Mouse (Mus musculus) cerebellum, adult 9-11 months (tissue): ENCODE results near the gene Anxa5.

ENCODE experiments used
- DNase-seq: peaks from one replicate; pipeline ENCODE4 v3.0.0; 2022

The Anxa5 gene

GRCm38 (mm10) chr3:36475532-36476087 lies at the start of gene Anxa5, which contains the start of gene 1810062G17Rik:
Anxa5 (minus strand) TSS chr3:36475894.
1810062G17Rik (plus strand) TSS chr3:36475937.
- DNase-seq = peak; percentile 92

- DNase-seq = no peak
Observed at GRCm38 (mm10) chr3:36524466-36524865, 48.8 kb upstream of the Anxa5 start.

- DNase-seq = no peak
Observed at GRCm38 (mm10) chr3:36522137-36522536, 46.4 kb upstream of the Anxa5 start.

GRCm38 (mm10) chr3:36521073-36522060 lies 45.7 kb upstream of the Anxa5 start, which contains the start of gene Gm11549:
Gm11549 (minus strand) TSS chr3:36521813.
- DNase-seq = no peak

GRCm38 (mm10) chr3:36516196-36516595 lies 40.5 kb upstream of the Anxa5 start:
- DNase-seq = no peak

- DNase-seq = no peak
Observed at GRCm38 (mm10) chr3:36511491-36511890, 35.8 kb upstream of the Anxa5 start.

GRCm38 (mm10) chr3:36505809-36506735 lies 30.4 kb upstream of the Anxa5 start:
- no peak for DNase-seq

GRCm38 (mm10) chr3:36505306-36505705 lies 29.6 kb upstream of the Anxa5 start:
- DNase-seq = no peak

GRCm38 (mm10) chr3:36501546-36501945 lies 25.9 kb upstream of the Anxa5 start:
- no peak for DNase-seq

GRCm38 (mm10) chr3:36500976-36501375 lies 25.3 kb upstream of the Anxa5 start:
- DNase-seq = no peak

GRCm38 (mm10) chr3:36499418-36499817 lies 23.7 kb upstream of the Anxa5 start:
- no peak for DNase-seq

- no peak for DNase-seq
Observed at GRCm38 (mm10) chr3:36498224-36498623, 22.5 kb upstream of the Anxa5 start.

- peak; percentile 37 for DNase-seq
Observed at GRCm38 (mm10) chr3:36496746-36497145, 21.1 kb upstream of the Anxa5 start.

GRCm38 (mm10) chr3:36496273-36496672 lies 20.6 kb upstream of the Anxa5 start:
- no peak for DNase-seq

- peak; percentile 73 for DNase-seq
Observed at GRCm38 (mm10) chr3:36495436-36495835, 19.7 kb upstream of the Anxa5 start.

GRCm38 (mm10) chr3:36494613-36495012 lies 18.9 kb upstream of the Anxa5 start:
- DNase-seq = no peak

- no peak for DNase-seq
Observed at GRCm38 (mm10) chr3:36493641-36494283, 18.1 kb upstream of the Anxa5 start.

GRCm38 (mm10) chr3:36492716-36493391 lies 17.2 kb upstream of the Anxa5 start:
- no peak for DNase-seq

- no peak for DNase-seq
Observed at GRCm38 (mm10) chr3:36491535-36491934, 15.8 kb upstream of the Anxa5 start.

- no peak for DNase-seq
Observed at GRCm38 (mm10) chr3:36489590-36489910, 13.9 kb upstream of the Anxa5 start.

- DNase-seq = no peak
Observed at GRCm38 (mm10) chr3:36488899-36489589, 13.3 kb upstream of the Anxa5 start.
